Mouse (Mus musculus) frontal cortex, adult (tissue): Measurements from ENCODE around the gene Omg.

Experiments
- ATAC-seq: cut with Nextera tagmentation; 2 replicates; pipeline ENCODE4 v1.9.2; 2017; ENCODE audit warnings: mild to moderate bottlenecking, moderate library complexity, mixed read lengths; ENCODE audit not compliant: low TSS enrichment

Gene Omg

DNA sequence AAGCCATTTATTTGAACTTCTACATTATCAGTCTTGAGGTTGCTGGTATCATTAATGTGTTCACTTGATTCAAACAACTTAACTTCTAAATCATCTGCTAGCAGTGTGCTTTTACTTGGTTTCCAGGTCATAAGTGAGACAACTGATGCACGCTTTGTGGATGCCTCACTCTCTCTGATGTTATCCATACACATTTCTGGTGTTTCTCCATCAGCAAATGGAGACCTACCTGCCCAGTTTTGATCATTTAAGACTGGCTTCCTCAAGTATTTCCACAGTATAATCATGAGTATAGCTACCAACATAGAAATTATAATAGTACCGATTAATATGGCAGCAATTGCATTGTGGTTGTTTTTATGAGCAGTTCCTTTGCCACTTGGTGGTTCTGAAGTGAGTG, 11.9 kb upstream of the Omg start:
- ATAC-seq: no peak

DNA sequence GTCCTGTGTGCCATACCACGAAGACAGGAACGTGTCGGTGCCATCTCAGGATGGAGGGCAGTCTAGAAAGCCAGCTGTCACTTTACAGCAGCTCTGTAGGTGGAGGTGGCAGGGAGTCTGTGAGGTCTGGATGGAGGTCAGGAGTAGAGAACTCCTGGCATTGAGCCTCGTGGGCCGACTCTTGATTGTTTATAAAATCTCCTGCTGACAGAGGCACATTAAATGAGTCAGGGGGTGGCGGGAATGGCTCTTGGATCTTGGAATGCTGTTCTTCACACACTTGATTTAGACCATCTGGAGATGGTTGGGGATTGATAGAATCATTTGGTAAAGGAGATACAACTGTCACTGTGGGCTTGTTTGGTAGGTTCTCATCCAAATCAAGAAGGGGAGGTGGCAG, 11.4 kb upstream of the Omg start:
- no peak for ATAC-seq

DNA sequence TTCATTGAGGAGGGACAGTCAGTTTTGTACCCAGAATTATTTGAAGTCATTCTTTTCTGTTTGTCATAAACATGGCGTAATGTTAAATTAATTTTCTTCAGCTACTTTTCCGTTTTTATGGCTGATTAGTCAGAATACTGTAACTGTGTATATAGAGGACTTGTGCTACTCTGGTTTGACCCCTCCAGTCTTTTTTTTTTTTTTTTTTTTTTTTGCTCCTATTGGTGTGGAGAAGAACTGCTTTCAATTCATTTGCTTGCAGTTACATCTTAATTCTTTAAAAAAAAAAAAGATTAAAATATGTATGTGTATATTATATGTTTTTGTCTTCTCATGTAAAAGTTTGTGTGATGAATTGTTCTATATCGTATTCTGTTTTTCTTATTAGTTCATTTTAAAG, 8.1 kb upstream of the Omg start:
- ATAC-seq: no peak

DNA sequence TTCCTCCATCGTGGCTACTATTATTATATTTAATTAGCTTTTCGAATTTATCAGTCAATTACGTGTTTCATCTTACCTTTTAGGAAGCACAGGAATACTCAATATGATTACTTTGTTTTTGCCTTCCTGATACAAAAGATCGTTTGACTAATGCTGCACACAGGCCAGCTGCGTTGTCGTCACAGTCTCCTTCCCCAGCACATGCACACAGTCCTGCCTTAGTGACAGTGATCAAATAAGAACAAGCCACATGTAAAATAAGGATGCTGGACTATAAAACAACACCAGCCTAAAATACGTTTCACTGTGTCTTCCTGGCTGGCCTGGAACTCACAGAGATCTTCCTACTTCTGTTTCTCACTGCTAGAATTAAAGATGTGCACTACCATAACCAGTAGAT, 622 bp upstream of the Omg start:
- ATAC-seq: no peak

DNA sequence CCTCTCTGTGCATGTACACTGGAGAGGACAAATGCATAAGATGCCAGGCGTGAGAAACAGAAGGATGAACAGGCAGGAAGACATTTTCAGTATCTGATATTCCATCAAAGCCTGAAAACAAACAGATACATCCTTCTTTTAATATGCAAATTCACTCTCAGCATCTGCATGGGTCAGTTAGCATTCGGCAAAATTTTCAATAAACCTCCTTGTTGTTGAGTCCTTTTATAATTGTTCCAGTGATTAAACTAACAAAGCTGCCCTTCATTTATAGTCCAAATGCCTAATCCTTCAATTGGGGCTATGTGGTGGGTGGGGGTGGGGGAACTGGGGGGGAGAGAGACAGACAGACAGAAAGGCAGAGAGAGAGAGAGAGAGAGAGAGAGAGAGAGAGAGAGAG, 967 bp downstream of the Omg start:
- peak; percentile 45; the same call in 1 of the 2 replicates for ATAC-seq

DNA sequence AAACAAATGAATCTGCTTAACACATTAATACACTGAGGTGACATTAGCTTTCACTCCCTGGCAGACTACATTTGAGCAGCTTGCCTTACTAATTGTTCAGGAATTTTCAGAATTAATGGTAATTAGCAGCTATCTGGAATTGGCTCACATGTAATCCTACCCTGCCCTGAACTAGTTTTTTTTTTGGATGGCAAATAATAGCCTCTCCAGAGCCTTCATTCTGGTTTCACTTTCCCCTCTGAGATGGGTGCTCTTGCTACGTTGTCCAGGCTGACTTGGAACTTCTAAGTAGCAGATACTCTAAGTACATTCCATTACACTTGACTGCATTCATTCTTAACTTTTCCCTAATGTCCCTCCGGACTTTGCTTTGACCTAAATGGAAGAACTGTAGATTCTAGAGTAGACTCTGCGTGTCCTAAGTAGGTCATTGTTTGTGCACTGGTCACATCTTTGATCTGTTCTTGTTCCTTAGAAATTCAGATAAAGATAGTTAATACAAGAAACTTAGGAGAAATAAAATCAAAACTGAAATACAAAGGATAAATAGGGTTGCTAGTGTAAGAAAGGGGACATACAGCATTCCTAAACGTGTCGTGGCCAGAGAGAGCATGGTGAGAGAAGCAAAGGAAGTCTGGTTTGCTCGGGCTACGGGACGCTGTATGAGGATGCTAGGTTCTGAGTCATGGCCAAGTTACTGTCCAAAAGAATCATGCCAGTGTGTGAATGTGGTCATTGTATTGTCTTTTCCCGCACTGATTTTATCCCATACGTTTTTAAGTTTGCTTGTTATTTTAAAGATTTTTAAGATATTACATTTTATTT, 8.7 kb downstream of the Omg start:
- no peak for ATAC-seq

DNA sequence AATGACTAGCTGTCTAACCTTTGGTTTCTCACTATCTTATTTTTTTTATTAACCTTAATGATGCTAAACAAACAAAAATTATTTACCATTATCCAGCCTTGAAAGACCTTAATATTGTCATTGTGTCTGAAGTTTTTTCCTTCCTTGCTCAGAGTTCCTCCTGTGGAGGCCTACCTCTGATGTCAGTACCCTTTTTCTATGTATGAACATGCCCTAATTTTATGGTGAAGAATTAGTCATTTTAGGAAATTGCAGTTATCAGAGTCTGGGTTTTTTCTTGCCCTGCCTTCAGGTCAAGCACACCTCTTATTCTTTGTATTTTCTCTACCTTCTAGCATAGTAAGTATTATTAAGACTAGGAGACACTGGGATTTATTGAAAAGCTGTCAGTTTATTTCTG, 19.2 kb downstream of the Omg start:
- no peak for ATAC-seq

DNA sequence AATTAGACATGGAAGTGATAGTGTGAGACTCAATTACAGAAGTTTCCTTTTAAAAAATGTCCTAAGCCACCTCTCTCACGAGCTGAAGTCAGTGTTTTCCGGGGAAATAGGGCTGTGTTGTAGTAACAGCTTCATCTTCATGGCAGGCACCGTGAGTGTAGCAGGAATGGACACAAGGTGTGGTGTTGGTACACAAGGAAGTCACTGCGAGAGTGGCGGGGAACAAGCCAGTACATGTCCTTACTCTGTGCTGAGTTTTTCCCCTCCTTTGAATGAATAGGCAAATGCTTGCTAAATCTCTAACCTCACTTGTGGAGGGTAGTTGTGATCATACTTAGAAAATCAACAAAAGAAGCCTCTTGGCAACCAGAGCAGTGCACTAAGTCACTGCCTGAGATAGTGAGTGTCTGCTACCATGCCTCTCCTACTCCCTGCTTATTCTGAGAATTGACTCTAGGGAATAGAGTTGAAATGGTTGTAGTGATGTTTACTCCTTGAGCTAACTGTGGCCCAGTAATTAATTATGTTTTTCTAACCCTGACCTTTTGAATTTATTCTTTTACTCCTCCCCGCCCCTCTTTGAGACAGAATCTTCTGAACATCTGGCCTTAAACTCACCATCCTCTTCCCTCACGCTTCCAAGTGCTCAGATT, 19.9 kb downstream of the Omg start:
- ATAC-seq: no peak

DNA sequence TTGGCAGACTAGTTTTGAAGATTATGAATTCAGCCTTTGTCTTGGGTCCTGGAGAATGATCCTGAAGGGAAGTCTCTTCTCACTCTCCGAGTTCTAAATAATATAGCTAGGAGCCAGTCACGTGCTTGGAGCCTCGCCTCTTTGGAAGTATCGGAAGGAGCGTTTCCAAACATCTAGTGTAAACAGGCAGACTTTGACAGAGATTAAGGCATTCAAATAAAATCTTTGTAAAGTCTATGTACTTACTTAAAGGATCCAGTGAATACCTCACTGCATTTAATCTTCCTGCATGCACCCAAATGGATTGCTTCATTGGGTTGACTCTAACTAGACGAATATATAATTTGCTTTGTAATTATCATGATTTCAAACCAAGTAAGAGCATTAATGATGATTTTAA, 20.5 kb downstream of the Omg start:
- no peak for ATAC-seq

DNA sequence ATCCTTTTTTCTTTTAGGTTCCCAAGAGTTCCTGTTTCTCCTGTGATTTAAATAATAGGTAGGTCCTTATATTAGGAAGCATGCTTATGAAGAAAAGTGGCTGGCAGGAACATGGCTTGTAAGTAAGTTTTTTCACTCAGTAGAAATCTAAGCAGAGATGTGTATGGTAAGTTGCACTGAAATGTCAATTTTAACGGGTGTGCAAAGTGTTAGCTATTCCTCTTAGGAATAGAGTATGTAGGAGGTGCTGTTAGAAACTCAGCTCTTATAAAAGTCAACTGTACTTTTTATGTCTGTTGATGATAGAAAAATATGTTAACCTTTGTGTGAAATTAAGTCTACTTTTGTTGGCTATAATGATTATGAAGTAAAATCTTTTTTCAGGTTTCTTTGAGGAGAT, 35.8 kb downstream of the Omg start:
- ATAC-seq: peak; percentile 62; the same call in 1 of the 2 replicates

DNA sequence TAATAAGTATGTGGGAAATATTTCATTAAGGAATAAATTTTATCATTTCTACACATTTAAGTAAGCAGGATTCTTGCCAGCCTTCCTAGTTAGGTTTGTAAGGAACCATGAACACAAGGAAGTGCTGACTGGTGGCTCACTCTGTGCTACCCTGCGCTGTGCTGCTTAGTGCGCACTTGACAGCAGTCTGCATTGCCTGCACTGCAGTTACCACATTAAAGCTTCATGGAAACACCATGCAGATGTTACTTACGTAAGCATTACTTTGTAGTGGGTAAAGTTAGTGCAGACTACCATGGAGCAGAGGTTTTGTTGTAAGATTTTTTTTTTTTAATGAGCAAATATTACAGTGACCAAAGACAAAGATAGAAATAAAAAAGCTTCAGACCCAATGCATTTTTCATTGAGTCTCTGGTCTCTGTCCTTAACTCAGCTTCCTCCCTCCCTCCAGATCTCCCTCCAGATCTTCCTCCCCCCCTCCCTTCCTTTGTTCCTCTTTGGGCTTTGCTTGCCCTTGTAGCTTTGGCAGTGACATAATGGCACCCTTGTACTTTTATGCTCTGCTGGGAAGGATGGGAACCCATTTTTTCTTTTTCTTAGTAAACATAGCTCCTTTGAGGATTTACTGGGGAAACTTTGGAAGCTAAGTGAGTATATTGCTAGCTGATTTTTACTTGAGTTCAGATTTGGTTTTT, 43.0 kb downstream of the Omg start:
- ATAC-seq: peak; percentile 47; the same call in 1 of the 2 replicates

DNA sequence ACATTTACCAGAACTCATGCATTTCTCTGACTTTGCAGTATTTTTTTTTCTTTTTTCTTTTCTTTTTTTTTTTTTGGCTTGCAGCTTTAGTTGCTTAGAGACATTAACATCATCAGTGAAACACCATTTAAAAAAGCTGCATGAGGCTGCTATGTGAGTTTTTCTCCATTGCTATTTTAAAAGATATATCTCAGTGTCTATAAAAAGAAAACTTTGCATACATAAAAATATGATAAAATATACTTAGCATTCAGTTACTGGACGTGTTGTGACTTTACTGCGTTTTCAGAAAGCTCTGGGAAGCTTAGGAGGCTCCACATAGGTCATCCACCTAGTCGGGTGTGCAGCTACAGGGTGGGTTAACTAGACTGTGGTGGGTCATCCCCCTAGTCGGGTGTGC, 44.0 kb downstream of the Omg start:
- ATAC-seq: peak; percentile 64

DNA sequence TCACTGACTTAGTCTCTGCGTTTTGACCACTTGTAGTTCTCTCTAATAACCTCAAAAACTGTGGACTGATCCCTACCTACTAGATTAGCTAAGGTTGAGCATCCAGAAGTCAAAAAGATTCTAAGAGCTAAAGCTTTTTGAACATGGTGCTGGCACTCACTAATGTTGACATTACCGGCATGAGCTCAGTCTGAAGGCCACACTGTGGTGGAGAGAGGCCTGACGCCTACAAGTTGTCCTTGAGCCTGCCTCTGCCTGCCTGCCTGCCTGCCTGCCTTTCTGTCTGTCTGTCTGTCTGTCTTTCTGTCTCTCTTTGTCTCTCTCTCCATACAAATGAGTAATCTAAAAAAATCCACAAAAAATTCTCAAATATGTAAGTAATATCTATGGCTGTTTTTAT, 46.0 kb downstream of the Omg start:
- ATAC-seq: no peak

DNA sequence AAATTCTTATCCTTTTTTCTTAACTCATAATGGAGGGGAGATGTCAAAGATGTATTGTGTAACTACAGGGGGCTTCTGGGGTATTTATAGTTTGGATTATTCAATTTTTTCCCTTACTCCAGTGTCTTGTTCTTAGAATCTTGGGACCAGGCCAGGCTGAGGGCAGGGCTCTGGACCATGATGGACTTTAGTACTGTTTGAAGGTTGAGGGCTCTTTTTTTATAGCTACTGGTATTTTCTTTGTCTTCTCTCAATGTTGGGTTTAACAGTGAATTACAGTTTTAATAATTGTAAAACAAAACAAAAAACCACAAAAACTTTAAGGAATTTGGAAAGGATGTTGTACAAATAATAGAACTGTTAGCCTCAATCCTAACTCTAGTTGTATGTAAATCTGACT, 50.9 kb downstream of the Omg start:
- ATAC-seq: no peak
